Mouse (Mus musculus) olfactory bulb, adult 2 months (tissue): ENCODE data around the gene Tcl1b4. TPM values are rescaled to one million over a fixed set of nuclear protein-coding genes. Genes with fewer than 3 reads are reported as not detected.

Experiments used
- H3K27ac ChIP-seq: fragments of 200-500 bp; 2 replicates; pipeline ENCODE4 v1.5.1; 2012; ENCODE audit warnings: low read depth, low read length; ENCODE audit not compliant: insufficient read depth
- H3K4me1 ChIP-seq: fragments of 200-500 bp; 2 replicates; pipeline ENCODE4 v1.6.1; 2012; ENCODE audit warnings: low read length; ENCODE audit not compliant: control insufficient read depth, insufficient read depth
- H3K4me3 ChIP-seq: fragments of 200-500 bp; 2 replicates; pipeline ENCODE4 v1.5.1; 2012; ENCODE audit warnings: mild to moderate bottlenecking, low read depth, low read length, moderate library complexity; ENCODE audit not compliant: insufficient read depth
- CTCF ChIP-seq: fragments of 200-500 bp; IDR thresholded peaks from 2 replicates; pipeline ENCODE4 v1.5.1; 2012; ENCODE audit warnings: low read depth, mild to moderate bottlenecking, low read length, moderate library complexity; ENCODE audit not compliant: insufficient read depth
- POLR2A ChIP-seq: fragments of 200-500 bp; IDR thresholded peaks from 2 replicates; pipeline ENCODE4 v1.6.1; 2012; ENCODE audit warnings: mild to moderate bottlenecking, low read depth, low read length, moderate library complexity; ENCODE audit not compliant: insufficient read depth
- WGBS: fragments of 180-500 bp; shearing (Covaris S2); methylation state at CpG from one replicate; pipeline ENCODE4 v1.1.7; 2018; 5-methylcytosine and 5-hydroxymethylcytosine counted together
- polyA plus RNA-seq: library from polyadenylated mRNA; stranded (reverse); fragments of >200 nt; gene quantifications from 2 replicates; pipeline ENCODE4 v1.2.4, GENCODE M21; 2012; ENCODE audit warnings: low replicate concordance; ENCODE audit not compliant: missing spikeins, insufficient read depth, insufficient read length

The Tcl1b4 gene
- polyA plus RNA-seq, 1 experiment: not detected

DNA sequence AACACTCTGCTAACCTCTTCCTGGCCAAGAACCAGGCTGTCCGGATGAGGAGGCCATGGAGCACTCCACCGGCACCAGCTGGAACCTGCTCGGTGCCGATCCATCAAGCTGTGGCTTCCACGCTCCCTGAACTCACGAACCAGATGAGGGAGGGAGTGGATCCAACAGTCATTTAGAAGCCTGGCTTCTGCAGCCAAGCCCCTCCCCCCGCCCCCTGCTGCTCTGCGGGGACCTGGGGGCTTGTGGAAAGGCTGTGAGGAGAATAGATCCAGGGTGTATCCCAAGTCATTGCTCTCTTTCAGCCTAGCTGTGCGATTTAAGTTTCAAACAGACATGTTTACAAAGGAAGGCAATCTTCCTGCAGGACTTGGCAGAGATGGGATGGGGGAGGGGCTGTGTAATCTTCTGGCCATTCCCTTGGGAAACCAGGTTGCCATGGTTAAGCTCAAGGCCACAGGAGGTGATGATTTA is 47.0 kb downstream of the Tcl1b4 start:
- no peak for TF ChIP-seq POLR2A
- no peak for TF ChIP-seq CTCF
- Histone ChIP-seq H3K4me3 (no peak overlapping the region), H3K4me1 (peaks cover 9% of the 10 kb centered on the region), H3K27ac (no peak overlapping the region)
- WGBS: 18% methylated on average over 9 of the region's 9 CpGs

- Histone ChIP-seq H3K27ac (no peak overlapping the region), H3K4me1 (peaks cover 3% of the 10 kb centered on the region), H3K4me3 (no peak overlapping the region)
- 90% methylated on average over 3 of the region's 3 CpGs for WGBS
- TF ChIP-seq CTCF: no peak
- TF ChIP-seq POLR2A: no peak
Measured at GRCm38 (mm10) chr12:105253796-105254195, 52.0 kb downstream of the Tcl1b4 start.

Other genes starting within 250 kb of the Tcl1b4 start
- not detected in 2 replicates for gene Syne3, start 192.1 kb upstream of the Tcl1b4 start, polyA plus RNA-seq
- not detected in 2 replicates for gene Glrx5, start 169.3 kb upstream of the Tcl1b4 start, polyA plus RNA-seq
- gene Tcl1b2, start 55.9 kb upstream of the Tcl1b4 start, polyA plus RNA-seq: not detected in 2 replicates
- gene Tcl1b1, start 42.3 kb upstream of the Tcl1b4 start, polyA plus RNA-seq: not detected in 2 replicates
- not detected in 2 replicates for gene Tcl1b5, start 25.6 kb upstream of the Tcl1b4 start, polyA plus RNA-seq
- not detected in 2 replicates for gene Tcl1b3, start 10.9 kb upstream of the Tcl1b4 start, polyA plus RNA-seq
- gene Tcl1, start 20.8 kb downstream of the Tcl1b4 start, polyA plus RNA-seq: not detected in 2 replicates
- gene Tunar, start 131.9 kb downstream of the Tcl1b4 start, polyA plus RNA-seq: not detected in 2 replicates